Mouse (Mus musculus) CH12.LX (cell line): Measurements from ENCODE around the gene Ndufa13. TPM values are rescaled to one million over a fixed set of nuclear protein-coding genes. Genes with fewer than 3 reads are reported as not detected.

Experiments used
- DNase-seq: peaks from one replicate; pipeline ENCODE4 v3.0.0-alpha.2; 2013; ENCODE audit errors: extremely low read depth
- H3K27ac ChIP-seq: 2 replicates; pipeline ENCODE4 v1.5.1; 2012; ENCODE audit warnings: low read depth, mild to moderate bottlenecking, control low read depth, moderate library complexity; ENCODE audit not compliant: insufficient read depth
- H3K27me3 ChIP-seq: replicated peaks from 2 replicates; pipeline ENCODE3; 2012; ENCODE audit warnings: inconsistent platforms
- H3K36me3 ChIP-seq, 2 experiments: replicated peaks in 1 of 2; 2 replicates each; pipeline versions ENCODE3 to v1.6.1; 2012; ENCODE audit warnings: inconsistent platforms in 1 of 2, low read length in 1 of 2, mild to moderate bottlenecking in 1 of 2, mixed read lengths in 1 of 2, moderate library complexity in 1 of 2; ENCODE audit not compliant: control insufficient read depth in 1 of 2, insufficient read depth in 1 of 2
- H3K4me1 ChIP-seq, 2 experiments: 2 replicates each; pipeline ENCODE4 v1.6.1; 2012; ENCODE audit warnings: inconsistent platforms in 1 of 2, moderate library complexity in 1 of 2; ENCODE audit not compliant: insufficient read depth in 2 of 2, control insufficient read depth in 1 of 2
- H3K4me2 ChIP-seq: 2 replicates; pipeline ENCODE4 v1.6.1; 2012; ENCODE audit warnings: low read depth, mild to moderate bottlenecking, control low read depth; ENCODE audit not compliant: poor library complexity, insufficient read depth, severe bottlenecking
- H3K4me3 ChIP-seq, 3 experiments: fragments of 150-350 bp in 1 of 3; sonication (generic) in 1 of 3; replicated peaks in 1 of 3; 2 replicates each; pipeline versions ENCODE3 to v1.5.1; 2011 to 2012; ENCODE audit warnings: low read depth in 2 of 3, low read length in 2 of 3, mild to moderate bottlenecking in 2 of 3, moderate library complexity in 2 of 3, control low read depth in 1 of 3, improper control_type of control experiment in 1 of 3, inconsistent platforms in 1 of 3, mixed read lengths in 1 of 3; ENCODE audit not compliant: poor library complexity in 1 of 3
- H3K79me2 ChIP-seq: replicated peaks from 2 replicates; pipeline ENCODE4 v1.6.1; 2012; ENCODE audit warnings: mild to moderate bottlenecking, moderate library complexity; ENCODE audit not compliant: control insufficient read depth, poor library complexity, insufficient read depth, severe bottlenecking; ENCODE audit errors: extremely low read depth
- H3K9ac ChIP-seq: 2 replicates; pipeline ENCODE4 v1.6.1; 2012; ENCODE audit warnings: low read depth, mild to moderate bottlenecking, control low read depth, moderate library complexity; ENCODE audit not compliant: insufficient read depth
- H3K9me3 ChIP-seq: replicated peaks from 2 replicates; pipeline ENCODE3; 2012; ENCODE audit warnings: low read length, inconsistent platforms, mixed read lengths
- CHD1 ChIP-seq: IDR thresholded peaks from 2 replicates; pipeline ENCODE4 v1.6.1; 2012; ENCODE audit warnings: low read depth, low read length, improper control_type of control experiment, inconsistent platforms
- E2F4 ChIP-seq: IDR thresholded peaks from 2 replicates; pipeline ENCODE4 v1.6.1; 2011; ENCODE audit warnings: low read depth, low read length, improper control_type of control experiment; ENCODE audit not compliant: insufficient replicate concordance
- ELF1 ChIP-seq: IDR thresholded peaks from 2 replicates; pipeline ENCODE4 v1.6.1; 2014; ENCODE audit warnings: low read depth, mild to moderate bottlenecking, inconsistent platforms, low read length, improper control_type of control experiment
- ETS1 ChIP-seq: conservative IDR thresholded peaks from 2 replicates; pipeline ENCODE4 v1.6.1; 2012; ENCODE audit warnings: low read depth, mild to moderate bottlenecking, inconsistent platforms, low read length, improper control_type of control experiment, moderate library complexity
- HCFC1 ChIP-seq: IDR thresholded peaks from 2 replicates; pipeline ENCODE4 v1.6.1; 2012; ENCODE audit warnings: low read depth, mild to moderate bottlenecking, inconsistent platforms, low read length, improper control_type of control experiment
- JUND ChIP-seq: conservative IDR thresholded peaks from 2 replicates; pipeline ENCODE4 v1.6.1; 2011; ENCODE audit warnings: low read depth, low read length, improper control_type of control experiment
- MAFK ChIP-seq: IDR thresholded peaks from 2 replicates; pipeline ENCODE4 v1.6.1; 2011; ENCODE audit warnings: low read length, improper control_type of control experiment; ENCODE audit not compliant: insufficient replicate concordance
- MAX ChIP-seq: IDR thresholded peaks from 2 replicates; pipeline ENCODE4 v1.6.1; 2011; ENCODE audit warnings: low read length, improper control_type of control experiment
- MAZ ChIP-seq: IDR thresholded peaks from 2 replicates; pipeline ENCODE4 v1.6.1; 2012; ENCODE audit warnings: low read depth, mild to moderate bottlenecking, inconsistent platforms, low read length, improper control_type of control experiment, moderate library complexity
- MEF2A ChIP-seq: IDR thresholded peaks from 2 replicates; pipeline ENCODE4 v1.6.1; 2014; ENCODE audit warnings: low read depth, mild to moderate bottlenecking, inconsistent platforms, low read length, improper control_type of control experiment, borderline replicate concordance
- PAX5 ChIP-seq: IDR thresholded peaks from 2 replicates; pipeline ENCODE4 v1.6.1; 2012; ENCODE audit warnings: low read length, inconsistent platforms, mixed read lengths
- SMC3 ChIP-seq: IDR thresholded peaks from 2 replicates; pipeline ENCODE4 v1.6.1; 2011; ENCODE audit warnings: low read depth, low read length, improper control_type of control experiment
- TCF12 ChIP-seq: IDR thresholded peaks from 2 replicates; pipeline ENCODE4 v1.6.1; 2014; ENCODE audit warnings: low read depth, mild to moderate bottlenecking, inconsistent platforms, low read length, improper control_type of control experiment
- USF2 ChIP-seq: conservative IDR thresholded peaks from 2 replicates; pipeline ENCODE4 v1.6.1; 2011; ENCODE audit warnings: low read depth, low read length, improper control_type of control experiment
- ZC3H11A ChIP-seq: IDR thresholded peaks from 2 replicates; pipeline ENCODE4 v1.6.1; 2012; ENCODE audit warnings: low read depth, mild to moderate bottlenecking, inconsistent platforms, low read length, improper control_type of control experiment
- ZKSCAN1 ChIP-seq: IDR thresholded peaks from 2 replicates; pipeline ENCODE4 v1.6.1; 2012; ENCODE audit warnings: low read depth, inconsistent platforms, low read length, improper control_type of control experiment, borderline replicate concordance
- ZMIZ1 ChIP-seq: IDR thresholded peaks from 2 replicates; pipeline ENCODE4 v1.6.1; 2012; ENCODE audit warnings: low read depth, mild to moderate bottlenecking, inconsistent platforms, low read length, improper control_type of control experiment
- ZNF384 ChIP-seq: IDR thresholded peaks from 2 replicates; pipeline ENCODE4 v1.6.1; 2012; ENCODE audit warnings: low read depth, low read length, improper control_type of control experiment, inconsistent platforms
- dilution Hi-C: fragments of 300-500 bp; cut with MboI; formaldehyde crosslinking; loops from 2 replicates; pipeline ENCODE4 v1.14.3; 2020; ENCODE audit warnings: low sequenced_read_pairs; ENCODE audit not compliant: extremely low pct_unique_long_range_greater_than_20kb, extremely low pct_ligation_motif_present
- in situ Hi-C: fragments of 300-500 bp; cut with MboI; formaldehyde crosslinking; loops from 3 replicates; pipeline ENCODE4 v1.14.3; 2019; ENCODE audit warnings: low sequenced_read_pairs, low pct_ligation_motif_present, low pct_unique_long_range_greater_than_20kb, mixed read lengths
- polyA plus RNA-seq: library from polyadenylated mRNA; unstranded; fragments of >175 nt; gene quantifications from 2 replicates; pipeline ENCODE4 v1.2.1, GENCODE M21; 2012; ENCODE audit warnings: low read depth; ENCODE audit not compliant: insufficient read length
- total RNA-seq, 2 experiments: library from RNA; depleted of rRNA; stranded (reverse); fragments of 300-350 nt in 1 of 2; fragments of >200 nt in 1 of 2; gene quantifications; 2 replicates each; pipeline ENCODE4 v1.2.3; 2012 to 2014

Gene Ndufa13
- total and polyA plus RNA-seq, 3 experiments, result 74.7 to 177 (median 90.1) TPM

DNA sequence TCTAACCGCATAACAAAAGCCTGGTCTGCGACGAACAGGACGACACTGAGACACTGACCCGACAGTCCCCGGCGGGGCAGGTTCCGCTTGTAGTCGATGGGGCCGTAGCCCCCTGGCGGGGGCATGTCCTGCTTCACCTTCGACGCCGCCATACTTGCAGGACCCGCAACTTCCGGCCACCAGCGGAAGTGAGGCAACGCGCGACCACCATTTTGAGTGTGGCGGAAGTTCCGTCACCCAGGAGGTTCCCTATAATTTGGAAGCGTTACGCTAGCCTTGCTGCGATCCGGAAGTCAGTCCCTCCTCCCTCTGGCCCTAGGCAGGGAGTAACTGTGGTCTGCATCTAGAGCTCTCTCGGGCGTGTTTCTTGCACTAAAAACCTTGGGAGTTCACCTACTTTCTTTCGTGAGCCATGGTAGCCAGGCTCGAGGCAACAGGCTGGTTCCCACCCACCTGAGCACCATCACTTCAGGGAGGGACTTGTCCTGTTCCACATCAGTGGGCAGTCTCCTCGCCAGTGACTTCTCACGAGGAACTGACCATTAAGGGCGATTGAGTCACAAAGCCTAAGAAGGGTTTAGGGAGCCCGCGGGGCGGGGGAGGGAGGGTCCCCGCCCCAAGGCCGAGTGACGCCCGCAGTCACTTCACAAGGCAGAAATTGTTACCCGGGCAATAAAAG, 735 bp downstream of the Ndufa13 start (continued):
- peak; percentile 97 for TF ChIP-seq HCFC1
- TF ChIP-seq ELF1, result peak; percentile 100
- no peak for TF ChIP-seq SMC3
- no peak for TF ChIP-seq ZNF384
- TF ChIP-seq, all 38 proteins: peak for 19

DNA sequence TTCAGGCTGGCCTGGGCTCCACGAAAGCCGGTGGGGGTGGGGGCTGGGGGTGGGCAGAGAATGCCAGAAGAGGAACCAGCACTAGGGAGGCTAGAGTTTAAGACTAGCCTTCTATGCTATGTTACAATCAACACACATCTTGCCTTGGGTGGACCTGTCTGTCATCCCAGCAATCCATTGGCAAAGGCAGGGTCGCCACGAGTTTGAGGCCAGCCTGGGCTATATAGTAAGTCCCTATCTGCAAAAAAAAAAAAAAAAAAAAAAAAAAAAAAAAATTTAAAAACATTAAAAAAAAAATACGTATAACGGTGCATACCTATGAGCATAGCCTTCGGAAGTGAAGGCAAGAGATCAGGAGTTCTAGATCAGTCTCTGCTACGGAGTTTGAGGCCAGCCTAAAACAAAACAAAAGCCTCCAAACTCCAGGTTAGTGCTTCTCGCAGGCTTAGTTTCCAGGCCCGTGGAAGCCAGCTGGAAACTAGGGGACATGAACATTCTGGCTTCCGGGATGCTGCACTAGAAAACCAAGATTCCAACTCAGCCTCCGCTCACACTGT, 1.4 kb downstream of the Ndufa13 start:
- Histone ChIP-seq H3K27me3 (no peaks in the 10 kb centered on the region), H3K4me3 (peak overlapping the region; percentile 83 to 92 (median 88)), H3K9ac (peak overlapping the region; percentile 93), H3K27ac (peak overlapping the region; percentile 79), H3K79me2 (peaks cover 42% of the 10 kb centered on the region), H3K4me1 (peaks cover 14 to 53% of the 10 kb centered on the region in 2 experiments), H3K9me3 (no peaks in the 10 kb centered on the region)
- TF ChIP-seq ZNF384 (peak; percentile 62), PAX5 (no peak), MEF2A (no peak), CHD1 (peak; percentile 31; the same call in 1 of the 2 replicates)
- TF ChIP-seq, all 38 proteins: peak for 2
- in situ Hi-C loops, result no loop called here
- H3K36me3 ChIP-seq, result peaks cover 10 to 40% of the 10 kb centered on the region in 2 experiments
- peak overlapping the region; percentile 62 for H3K4me2 ChIP-seq
- dilution Hi-C loops, result no loop called here
- no peak for DNase-seq

DNA sequence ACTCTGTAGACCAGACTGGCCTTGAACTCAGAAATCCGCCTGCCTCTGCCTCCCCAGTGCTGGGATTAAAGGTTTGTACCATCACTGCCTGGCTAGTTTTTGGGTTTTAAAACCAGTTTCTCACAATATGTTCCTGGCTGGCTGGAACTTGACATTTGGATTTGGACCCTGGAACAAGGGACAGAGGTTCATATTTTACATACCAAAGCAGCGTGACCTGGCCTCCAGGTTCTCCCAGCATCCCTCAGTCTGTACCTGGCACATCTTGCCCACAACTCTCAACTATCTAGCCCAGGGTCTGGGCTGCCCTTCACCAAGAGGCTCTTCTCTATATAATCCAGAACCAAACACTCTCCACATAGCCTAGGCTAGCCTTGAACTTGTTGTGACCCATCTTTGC, 2.5 kb downstream of the Ndufa13 start:
- 0 out of 2 replicates have a peak overlapping the region, but pooled peaks have one; percentile 24 for H3K4me2 ChIP-seq
- 0 out of 2 replicates have a peak overlapping the region, but pooled peaks have one; percentile 93 for H3K9ac ChIP-seq
- H3K4me1 ChIP-seq, result peaks cover 18 to 63% of the 10 kb centered on the region in 2 experiments
- dilution Hi-C loops (no loop called here), in situ Hi-C loops (no loop called here)
- no peak for TF ChIP-seq MAZ
- no peak overlapping the region for H3K4me3 ChIP-seq
- no peaks in the 10 kb centered on the region for H3K27me3 ChIP-seq
- H3K36me3 ChIP-seq, result peaks cover 15 to 50% of the 10 kb centered on the region in 2 experiments
- peaks cover 47% of the 10 kb centered on the region for H3K79me2 ChIP-seq
- no peak for DNase-seq
- no peaks in the 10 kb centered on the region for H3K9me3 ChIP-seq
- no peak overlapping the region for H3K27ac ChIP-seq

DNA sequence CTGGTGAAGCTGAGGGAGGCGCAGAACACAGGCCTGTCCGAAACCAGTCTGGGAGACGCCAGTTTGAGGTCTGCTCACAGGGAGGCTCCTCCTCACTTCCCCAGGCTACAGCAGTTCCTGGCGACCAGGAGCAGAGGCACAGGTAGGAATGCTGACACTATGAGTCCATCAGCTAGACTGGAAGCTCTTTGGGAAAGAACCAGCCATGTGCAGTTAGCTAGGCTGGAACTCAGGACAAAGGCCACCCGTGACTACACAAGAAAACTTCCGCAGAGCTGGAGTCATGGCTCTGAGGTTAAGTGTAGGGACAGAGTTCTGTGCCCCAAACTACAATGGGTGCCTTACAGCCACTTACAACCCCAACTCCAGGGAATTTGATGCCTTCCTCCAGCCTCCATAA, 4.5 kb downstream of the Ndufa13 start:
- Histone ChIP-seq H3K27ac (no peak overlapping the region), H3K9me3 (no peaks in the 10 kb centered on the region), H3K36me3 (peaks cover 32 to 70% of the 10 kb centered on the region in 2 experiments), H3K27me3 (no peaks in the 10 kb centered on the region), H3K9ac (no peak overlapping the region), H3K79me2 (peaks cover 47% of the 10 kb centered on the region), H3K4me2 (no peak overlapping the region), H3K4me3 (no peak overlapping the region), H3K4me1 (peaks cover 18 to 52% of the 10 kb centered on the region in 2 experiments)
- no peak for DNase-seq
- dilution Hi-C loops (no loop called here), in situ Hi-C loops (no loop called here)
- TF ChIP-seq ETS1 (no peak), CHD1 (no peak), E2F4 (no peak), TCF12 (no peak), JUND (no peak), ZKSCAN1 (no peak), MAX (no peak), ELF1 (no peak), ZMIZ1 (no peak), MAZ (no peak), MAFK (no peak), USF2 (no peak), ZC3H11A (no peak), HCFC1 (no peak)
